Mouse (Mus musculus): Measurements from ENCODE around the gene Rbm7.
"Not testable (repeated sequence)": the region's sequence is repeated elsewhere in the genome, so short reads cannot be mapped to it uniquely, and the experiment has no call there.

Gene Rbm7

DNA sequence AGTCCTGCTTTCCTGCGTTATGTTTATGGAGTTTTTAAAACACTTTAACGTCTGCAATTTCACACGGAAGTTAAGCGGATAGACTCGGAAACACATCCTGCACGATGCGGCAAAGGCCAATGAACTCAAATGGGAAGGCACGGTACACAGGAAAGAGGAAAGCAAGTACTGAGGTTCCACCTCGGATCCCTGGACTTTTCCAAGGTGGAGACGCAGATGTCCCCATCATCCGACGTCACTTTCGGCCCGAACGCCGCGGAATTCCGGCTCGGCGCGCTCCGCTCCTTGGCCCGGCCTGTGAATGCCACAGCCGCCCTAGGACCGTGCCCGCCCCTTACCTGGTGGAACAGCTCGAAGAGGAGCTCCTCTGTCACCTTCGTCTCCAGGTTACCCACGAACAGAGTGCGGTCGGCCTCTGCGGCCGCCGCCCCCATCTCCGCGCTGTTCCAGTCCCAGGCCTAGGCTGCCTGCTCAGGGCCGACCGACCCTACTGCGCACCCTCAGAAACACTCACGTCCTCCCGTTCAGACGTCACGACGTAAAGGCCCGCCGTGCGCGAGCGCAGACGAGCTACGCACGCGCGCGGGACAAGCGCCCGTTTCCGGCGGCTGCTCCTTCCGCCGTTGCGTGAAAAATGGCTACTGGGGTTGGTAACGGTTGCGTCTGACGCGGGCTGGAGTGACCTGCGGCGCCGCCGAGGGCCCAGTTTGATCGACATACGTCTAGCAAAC lies at the start of gene Rbm7, which contains the start of gene Gm5617:
Gene Rbm7, minus strand, starts transcription at position 483 of the 731 bp plus-strand sequence.
Gene Gm5617, plus strand, starts transcription at position 626 of the 731 bp plus-strand sequence.
- in situ Hi-C loops (cut with MboI, MseI) = no loop called here

DNA sequence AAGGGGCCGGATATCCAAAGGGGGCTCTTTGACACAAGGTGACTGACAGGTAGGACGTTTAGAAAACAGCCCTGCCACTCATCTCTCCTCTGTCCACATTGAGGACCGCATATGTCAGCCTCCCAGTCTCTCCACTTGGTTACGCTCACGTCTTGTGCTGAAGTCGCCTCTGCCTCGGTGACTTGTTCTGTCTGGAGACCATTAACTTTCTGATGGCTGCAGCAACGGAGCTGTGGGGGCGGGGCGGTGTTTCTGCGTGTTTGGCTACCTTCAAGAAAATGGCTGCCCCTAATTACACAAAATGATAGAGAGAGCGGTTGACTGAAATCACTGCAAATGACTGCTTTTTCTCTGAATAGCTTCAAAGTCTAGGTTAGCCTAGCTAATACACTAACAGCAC lies 43.6 kb upstream of the Rbm7 start:
- in situ Hi-C loops (cut with MboI, MseI) = no loop called here

DNA sequence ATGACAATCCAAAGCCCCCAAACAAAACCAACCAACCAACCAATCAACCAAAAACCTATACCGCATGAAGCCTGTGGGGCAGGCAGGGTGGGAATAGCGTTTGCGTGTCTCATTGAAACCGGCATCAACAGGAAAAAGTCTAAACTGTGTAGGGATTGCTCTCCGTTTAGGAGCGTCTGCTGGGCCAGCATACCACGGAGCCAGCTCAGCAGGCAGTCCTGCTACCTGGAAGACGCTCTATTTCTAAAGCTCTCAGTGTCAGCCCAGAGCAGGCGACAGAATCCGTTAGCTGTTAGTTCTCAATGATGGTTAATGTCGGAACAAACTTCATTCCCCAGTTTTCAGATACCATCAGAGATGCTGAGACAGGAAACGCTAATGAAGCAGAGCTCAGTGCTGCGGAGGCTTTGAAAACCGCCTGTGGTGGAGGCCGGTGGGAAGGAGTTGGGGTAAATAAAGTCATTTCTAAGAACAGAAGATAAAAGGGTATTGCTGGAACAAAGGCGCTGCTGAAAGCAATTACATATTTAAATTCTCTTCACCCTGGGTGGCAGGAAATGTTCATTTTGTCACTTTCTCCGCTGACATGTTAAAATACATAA lies 43.0 kb upstream of the Rbm7 start:
- in situ Hi-C loops (cut with MboI, MseI) = no loop called here

DNA sequence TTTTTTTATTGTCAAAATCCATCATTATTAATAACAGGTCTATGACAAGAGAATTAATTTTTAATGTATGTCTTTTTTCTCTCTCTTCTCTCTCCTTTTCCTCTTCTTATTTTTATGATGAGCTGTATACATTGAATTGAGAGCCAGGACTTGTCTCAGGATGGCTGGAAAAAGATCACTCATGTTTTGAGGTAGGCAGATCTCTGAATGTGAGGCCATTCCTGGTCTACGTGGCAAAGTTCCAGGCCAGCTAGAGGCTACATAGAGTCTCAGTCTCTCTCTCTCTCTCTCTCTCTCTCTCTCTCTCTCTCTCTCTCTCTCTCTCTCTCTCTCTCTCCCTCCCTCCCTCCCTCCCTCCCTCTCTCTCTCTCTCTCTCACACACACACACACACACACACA lies 42.5 kb upstream of the Rbm7 start:
- in situ Hi-C loops (cut with MboI, MseI) = not testable (repeated sequence)

DNA sequence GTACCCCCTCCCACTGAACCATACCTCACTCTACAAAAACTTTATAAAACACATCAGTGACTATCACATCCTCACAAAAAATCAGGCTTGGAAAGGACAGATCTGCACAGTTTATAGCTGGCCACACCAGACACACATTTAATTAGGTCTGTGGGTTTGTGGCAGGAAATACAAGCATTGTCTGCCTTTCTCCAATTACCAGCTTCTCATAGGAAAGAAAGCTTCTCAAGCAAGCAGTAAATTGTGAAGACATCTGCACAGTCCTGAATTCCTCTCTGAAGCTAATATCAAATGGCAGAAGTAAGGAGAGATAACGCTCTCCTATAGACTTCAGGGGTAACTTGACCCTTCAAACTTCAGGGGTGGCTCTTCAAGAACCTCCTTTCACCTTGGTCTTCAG lies 41.3 kb upstream of the Rbm7 start:
- in situ Hi-C loops (cut with MboI, MseI) = no loop called here

DNA sequence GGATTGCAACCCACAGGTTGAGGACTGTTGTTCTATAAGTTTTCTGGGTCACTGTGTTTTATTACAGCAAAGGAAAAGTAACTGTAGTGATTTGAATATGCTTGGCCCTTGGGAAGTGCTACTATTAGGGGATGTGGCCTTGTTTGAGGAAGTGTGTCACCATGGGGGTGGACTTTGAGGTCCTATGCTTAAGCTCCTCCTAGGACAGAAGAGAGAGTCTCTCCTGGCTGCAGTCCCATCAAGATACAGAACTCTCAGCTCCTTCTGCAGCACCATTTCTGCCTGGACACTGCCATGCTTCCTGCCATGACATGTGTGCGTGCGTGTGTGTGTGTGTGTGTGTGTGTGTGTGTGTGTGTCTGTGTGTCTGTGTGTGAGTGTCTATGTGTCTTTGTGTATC lies 37.6 kb upstream of the Rbm7 start:
- in situ Hi-C loops (cut with MboI, MseI) = no loop called here

DNA sequence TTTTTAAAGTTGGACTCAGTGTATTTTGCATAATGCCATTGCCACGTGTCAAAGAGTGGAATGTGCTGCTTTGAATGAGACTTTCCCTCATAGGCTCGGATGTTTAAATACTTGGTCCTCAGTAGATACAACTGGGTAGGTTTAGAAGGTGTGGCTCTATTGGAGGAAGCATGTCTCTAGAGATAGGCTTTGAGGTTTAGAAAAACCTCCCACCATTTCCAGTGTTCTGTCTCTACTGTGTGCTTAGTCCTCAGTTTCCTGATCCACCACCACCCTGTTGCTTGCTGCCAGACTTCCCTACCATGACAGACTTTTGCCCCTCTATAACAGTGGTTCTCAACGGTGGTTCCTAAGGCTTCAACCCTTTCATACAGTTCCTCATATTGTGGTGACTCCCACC lies 37.1 kb upstream of the Rbm7 start:
- in situ Hi-C loops (cut with MboI, MseI) = no loop called here

DNA sequence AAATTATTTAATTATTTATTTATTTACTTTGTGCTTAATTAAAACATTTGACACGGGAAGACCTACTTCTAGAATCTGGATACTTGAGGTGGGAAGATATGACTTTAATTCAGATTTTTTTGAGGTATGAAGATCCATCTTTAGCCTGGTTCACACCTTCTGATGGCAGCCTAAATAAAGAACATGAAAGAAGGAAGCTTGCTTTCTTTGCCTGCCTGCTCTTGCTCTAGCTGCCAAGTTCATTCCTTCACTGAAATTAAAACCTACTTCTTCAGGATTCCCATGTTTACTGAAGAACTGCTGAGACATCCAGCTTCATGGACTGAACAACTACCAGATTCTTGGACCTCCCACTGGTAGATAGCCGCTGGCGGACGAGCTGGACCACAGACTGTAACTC lies 36.2 kb upstream of the Rbm7 start:
- in situ Hi-C loops (cut with MboI, MseI) = no loop called here

DNA sequence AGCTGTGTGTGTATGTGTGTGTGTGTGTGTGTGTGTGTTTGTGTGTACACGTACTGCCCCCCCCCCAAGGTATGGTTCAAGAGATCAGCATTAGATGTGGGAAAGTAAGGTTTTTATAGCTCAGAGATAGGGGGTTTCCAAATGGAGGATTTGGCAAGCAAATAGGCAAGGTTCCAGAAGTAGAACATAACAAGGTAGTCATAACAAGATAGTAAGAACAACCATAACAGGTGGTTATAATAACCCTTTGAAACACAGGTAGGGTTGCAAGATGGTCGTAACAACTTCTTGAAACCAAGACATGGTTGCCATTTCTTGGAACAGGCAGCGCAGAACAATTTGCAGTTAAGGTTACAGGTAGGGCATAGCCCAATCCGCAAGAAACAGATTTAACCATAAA lies 31.4 kb upstream of the Rbm7 start:
- in situ Hi-C loops (cut with MboI, MseI) = no loop called here

DNA sequence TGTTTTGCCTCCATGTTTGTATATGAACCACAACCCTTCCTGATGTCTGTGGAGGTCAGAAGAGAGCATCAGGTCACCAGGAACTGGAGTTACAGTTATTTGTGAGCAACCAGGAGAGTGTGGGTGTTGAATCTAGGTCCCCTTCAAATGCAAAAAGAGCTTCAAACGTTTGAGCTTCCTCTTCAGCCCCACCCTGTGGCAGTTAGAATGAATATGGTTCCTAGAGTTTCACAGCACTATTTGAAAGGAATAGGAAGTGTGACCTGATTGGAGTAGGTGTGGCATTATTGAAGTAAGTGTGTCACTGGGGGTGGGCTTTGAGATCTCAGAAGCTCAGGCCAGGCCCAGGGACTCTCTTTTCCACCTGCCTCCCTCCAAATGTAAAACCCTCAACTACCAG lies 30.5 kb upstream of the Rbm7 start:
- in situ Hi-C loops (cut with MboI, MseI) = no loop called here

DNA sequence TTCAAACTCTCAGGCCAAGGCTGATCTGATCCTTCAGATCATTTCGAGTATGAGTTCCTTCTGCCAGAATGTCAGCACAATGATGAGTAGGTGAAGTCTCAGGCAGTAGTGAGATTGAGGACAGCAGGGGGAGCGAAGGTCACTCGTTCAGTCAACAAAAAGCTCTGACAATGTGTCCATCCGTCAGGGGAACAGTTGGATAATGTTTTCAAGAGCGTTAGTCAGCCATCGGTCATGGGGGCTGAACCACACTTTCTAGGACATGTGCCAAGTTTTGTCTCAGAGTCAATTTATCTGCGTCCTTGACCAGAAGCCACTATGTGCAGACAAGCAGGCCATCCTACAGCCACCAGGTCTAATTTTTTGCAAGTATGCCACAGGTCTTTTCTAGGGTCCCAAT lies 25.3 kb upstream of the Rbm7 start:
- in situ Hi-C loops (cut with MboI, MseI) = not testable (repeated sequence)

DNA sequence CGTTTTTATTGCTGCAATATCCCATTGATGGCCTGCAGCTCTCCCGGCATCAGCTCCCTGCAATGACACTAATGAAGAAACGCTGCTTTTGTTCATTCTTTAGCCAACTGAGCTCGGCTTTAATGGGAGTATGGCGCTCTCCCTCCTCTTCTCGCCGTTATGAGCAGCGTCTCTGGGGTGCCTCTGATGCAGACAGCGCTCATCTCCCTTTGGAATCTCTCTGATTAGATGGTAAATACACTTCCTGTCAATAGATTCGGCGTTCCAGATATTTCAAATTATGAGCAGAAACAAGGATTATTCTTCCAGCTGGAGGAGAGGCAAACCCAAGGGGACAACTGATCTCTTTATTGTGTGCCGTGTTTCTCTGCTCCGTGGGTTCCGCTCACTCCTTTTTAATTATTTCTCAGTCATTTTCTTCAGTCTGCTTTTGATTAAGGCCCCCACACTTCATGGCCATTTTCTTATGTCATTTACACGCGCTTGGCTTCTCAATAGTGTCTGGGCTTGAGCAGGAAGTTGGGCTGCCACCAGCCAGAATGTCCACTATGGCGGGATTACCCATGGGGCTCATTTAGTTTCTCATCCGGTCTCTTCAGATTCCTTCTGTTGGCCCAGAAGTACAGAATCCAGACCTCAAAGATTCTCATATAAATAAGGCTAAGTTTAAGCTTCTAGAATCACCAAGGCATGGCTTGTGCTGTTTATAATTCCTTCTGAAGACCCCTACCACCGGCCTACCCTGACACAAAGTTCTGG lies 22.5 kb upstream of the Rbm7 start:
- in situ Hi-C loops (cut with MboI, MseI) = no loop called here

DNA sequence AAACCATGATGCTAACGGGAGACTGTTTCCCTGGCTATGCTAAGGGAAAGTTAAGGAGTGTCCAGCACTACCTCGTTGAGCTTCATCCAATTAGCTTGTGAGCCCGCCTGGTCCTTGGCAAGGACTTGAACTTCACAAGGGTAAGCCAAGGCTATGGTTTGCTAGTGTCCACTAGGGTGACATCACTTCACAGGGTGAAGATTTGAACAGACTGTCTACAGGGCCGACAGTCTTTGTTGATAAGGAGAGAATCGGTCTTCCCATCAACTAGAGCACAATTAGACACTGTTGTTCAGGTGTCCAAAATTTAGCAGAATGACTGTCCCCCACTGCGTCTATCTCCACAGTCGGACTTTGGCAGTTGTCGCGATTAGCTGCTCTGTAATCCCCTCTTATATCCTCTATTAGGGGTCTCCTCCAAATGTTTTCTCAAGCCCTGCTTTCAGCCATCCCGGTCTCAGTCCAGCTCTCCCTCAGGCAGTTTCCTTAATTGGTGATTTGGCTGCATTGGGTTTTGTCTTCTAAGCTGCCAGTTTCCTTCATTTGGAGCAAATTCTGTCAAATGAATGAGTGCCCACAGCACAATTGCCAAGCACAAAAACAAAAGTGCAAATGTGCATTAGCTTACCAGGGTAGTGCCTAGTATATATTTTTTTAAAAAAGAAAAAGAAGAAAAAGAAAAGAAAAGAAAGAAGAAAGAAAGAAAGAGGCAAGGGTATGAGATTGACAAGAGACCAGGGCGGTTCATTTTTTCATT lies 21.7 kb upstream of the Rbm7 start:
- in situ Hi-C loops (cut with MboI, MseI) = no loop called here

DNA sequence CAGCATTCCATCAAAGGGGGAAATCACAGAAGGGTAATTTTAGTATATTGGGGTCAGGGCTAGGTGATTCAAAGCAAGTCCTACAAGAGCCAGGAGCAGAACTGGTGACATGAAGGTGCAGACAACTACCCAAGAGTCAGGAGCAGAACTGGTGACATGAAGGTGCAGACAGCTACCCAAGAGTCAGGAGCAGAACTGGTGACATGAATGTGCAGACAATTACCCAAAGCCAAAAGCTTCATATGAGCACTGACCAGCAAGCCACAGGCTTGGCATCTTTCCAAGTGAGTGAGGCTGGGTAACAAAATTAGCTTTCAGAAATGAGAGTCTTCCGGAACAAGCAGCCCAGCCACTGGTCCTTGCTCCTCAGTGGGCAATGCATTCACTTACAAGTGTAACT lies 20.2 kb upstream of the Rbm7 start:
- in situ Hi-C loops (cut with MboI, MseI) = no loop called here

DNA sequence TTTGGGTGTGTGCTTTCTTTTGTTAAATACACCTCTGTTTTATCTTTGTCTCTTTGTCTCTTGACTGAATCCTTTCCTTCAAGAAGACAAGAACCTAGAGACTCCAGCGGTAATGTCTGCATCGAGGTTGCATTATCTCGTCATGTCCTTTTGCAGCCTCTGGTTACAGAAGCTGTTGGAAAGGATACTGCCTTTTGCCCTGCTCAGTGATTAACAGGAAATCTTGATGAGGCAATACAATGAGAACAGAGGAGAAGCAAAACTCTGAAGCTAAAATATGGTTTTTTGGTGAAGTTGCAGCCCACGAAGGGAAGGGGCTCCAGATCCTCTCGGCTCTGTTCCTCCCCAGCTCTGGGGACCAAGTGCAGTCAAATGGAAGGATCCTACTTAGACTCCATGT lies 15.0 kb upstream of the Rbm7 start:
- in situ Hi-C loops (cut with MboI, MseI) = no loop called here

DNA sequence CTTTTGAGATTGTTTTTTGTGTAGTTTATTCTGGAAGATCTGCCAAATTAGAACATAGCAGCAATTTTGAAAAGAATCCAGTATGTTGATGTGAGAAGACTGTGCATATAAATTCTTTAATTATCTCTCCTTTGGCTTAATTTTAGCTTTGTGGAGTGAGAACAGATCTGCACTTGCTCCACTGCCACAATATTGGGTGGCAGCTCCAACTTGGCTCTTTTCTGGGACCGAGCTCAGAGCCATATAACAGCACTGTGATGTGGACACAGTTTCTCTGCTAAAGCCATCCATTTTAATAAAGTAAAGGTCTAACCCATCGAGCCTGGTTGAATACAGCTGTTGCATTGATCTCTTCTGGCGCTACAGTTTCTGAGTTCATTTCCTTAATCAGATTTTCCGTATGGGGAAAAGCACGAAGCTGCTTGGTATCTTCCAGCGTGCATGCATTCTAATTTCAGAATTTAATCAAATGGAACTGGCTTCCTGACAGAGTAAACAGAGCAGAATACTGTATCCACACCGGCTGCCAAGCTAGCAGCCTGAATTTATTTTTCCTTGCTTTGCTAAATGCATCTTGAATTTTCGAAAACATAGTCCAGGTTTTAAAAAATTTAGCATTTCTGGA lies 9.8 kb upstream of the Rbm7 start:
- in situ Hi-C loops (cut with MboI, MseI) = no loop called here

DNA sequence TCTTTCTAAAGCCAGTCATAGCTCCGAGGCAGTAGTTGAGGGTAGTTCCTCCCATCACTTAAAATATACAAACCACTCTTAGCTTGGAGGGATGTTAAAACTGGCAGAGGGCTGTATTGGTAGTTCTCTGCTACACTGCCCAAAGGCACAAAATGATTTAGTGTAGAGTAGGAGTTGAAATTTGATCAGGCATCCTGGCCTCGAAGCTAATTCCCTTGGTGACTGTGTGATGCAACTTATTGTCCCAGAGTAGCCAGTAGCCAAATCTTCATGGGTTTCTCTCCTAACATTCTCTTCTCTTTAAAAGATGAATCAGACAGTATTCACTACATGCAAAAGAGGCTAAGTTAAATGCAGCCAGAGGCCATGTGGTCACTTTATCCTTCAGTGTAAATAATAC lies 7.9 kb upstream of the Rbm7 start:
- in situ Hi-C loops (cut with MboI, MseI) = no loop called here

DNA sequence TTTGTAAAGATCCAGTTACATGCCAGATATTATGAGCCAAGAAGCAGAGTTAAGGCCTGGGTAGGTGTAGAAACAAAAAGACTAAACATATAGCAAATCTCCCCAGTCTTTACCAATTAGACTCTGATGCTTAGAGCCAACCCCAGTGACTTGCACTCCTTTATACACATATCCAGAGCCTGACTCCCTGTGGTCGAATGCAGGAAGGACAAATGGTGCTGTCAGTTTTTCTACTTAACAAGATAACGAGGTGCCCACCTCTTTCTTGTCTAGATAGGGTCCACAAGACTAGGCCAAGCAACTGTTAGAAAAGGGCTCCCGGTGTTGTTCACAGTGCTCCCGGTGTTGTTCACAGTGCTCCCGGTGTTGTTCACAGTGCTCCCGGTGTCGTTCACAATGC lies 6.1 kb upstream of the Rbm7 start:
- in situ Hi-C loops (cut with MboI, MseI) = no loop called here

DNA sequence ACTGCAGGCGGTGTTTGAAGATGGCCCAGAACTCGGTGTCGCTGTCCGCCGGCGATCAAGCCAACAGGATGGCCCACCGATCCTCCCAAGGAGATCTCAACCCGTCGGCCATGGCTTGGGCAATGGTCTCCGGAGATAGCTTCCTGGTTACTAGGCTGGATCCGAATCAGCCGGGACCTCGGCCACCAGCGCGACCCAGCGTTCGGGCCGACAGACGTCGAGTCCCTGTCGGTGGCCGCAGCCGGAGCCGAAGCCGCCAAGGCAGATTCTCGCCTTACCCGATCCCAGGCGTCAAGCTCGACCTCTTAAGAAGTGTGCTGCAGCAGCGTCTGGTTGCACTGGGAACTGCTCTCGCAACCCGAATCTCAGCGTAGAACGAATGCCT lies 441 bp upstream of the Rbm7 start:
- in situ Hi-C loops (cut with MboI, MseI) = no loop called here

DNA sequence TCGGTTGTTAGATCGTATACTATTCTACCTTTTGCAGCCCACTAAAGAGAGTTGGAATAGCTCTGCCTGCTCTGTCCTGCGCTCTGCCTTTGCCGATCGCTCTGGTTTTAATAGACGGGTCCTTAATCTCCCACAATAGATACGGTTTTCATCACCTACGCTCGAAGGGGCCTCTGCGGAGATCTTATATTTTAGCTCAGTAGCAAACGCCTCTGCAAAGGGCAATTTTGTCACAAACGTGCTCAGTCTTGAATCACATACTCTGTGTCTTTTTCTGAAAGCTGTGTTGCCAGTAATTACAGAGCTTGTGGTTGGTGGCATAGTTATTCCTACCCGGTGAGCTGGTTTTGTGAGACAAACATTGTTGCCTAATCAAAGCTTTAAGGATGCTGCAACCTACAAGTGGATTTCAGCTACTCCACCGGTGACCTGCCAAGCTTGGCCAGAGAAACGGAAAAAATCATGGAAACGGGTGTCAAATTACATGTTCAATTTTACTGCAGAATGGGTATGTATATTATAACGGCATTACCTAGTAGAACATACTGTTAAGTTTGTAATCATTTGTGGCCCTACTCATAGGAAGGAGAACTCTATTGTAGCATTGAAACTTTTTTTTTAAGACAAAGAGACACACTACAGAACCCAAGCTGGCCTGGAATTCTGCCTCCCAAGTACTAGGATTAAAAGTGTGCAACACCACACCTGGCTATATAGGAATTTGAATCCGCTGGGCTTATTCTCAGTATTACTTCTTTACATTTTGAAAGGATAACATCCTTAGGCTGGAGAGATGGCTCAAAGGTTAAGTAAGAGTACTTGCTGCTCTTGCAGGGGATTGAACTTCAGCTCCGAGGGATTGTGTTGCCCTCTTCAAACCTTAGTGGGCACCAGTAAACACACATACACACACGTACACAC lies 13.6 kb downstream of the Rbm7 start:
- in situ Hi-C loops (cut with MboI, MseI) = no loop called here
